Mouse (Mus musculus) brain, embryonic 14.5 days (tissue): ENCODE measurements around the gene Pafah2.

ENCODE experiments used
- CTCF ChIP-seq: fragments of 200-500 bp; IDR thresholded peaks from 2 replicates; pipeline ENCODE4 v1.5.1; 2012; ENCODE audit warnings: inconsistent platforms, mild to moderate bottlenecking, moderate library complexity, borderline replicate concordance; ENCODE audit not compliant: insufficient read depth, insufficient read length; ENCODE audit errors: extremely low read depth
- POLR2A ChIP-seq: fragments of 200-500 bp; IDR thresholded peaks from 2 replicates; pipeline ENCODE4 v1.6.1; 2012; ENCODE audit warnings: mild to moderate bottlenecking, inconsistent platforms, borderline replicate concordance; ENCODE audit not compliant: poor library complexity, insufficient read depth, insufficient read length, severe bottlenecking; ENCODE audit errors: extremely low read depth

GRCm38 (mm10) chr4:134471469-134471868 is 75.3 kb downstream of the Pafah2 start:
- peak; percentile 27; the same call in 1 of the 2 replicates for TF ChIP-seq CTCF
- no peak for TF ChIP-seq POLR2A
